In the genomic region with DNA sequence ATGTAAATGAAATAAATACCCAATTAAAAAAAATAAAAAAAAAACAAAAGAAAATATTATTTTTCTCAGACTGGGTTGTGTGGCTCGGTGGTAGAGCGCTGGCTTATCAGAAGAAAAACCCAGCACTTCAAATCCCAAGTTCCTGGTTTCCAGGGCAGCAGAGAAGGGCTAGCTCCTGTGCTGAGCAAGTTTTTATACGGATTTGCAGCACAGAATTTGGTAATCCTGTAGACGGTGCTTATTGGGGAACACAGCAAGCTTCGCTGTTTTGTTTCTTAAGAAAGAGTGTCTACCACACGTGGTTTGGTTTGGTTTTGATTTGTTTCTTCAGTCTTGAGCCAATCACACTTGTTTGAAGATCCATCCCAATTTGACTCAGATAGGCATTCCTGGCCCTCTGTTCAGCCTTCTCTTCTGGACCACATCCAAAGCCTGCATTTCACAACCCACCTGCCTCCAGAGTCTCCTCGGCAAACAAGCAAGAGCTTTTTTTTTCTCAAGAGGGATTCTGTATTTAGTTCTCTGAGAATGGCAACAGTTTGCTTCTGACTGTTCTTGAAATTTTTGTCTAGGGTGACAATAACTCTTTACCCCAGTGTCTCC, we compare ENCODE assay signal across 15 mouse cellular contexts. TPM values are rescaled to one million over a fixed set of nuclear protein-coding genes. Genes with fewer than 3 reads are reported as not detected.
DNase-seq lines count a peak whose midpoint lies in the region; ATAC-seq and TF ChIP-seq lines count a peak whose summit lies in the region.
"Had no signal": no experiment of that assay in that cellular context is flagged by ENCODE, and none has a peak within 500 bp of the region (broad histone marks: within the 10 kb centered on the region; RNA-seq: fewer than 3 reads in every experiment).

No protein-coding gene starts in this region.

- H3K9me3 ChIP-seq in heart, embryonic 11.5 days (replicated peaks; ENCODE audit: control insufficient read depth, low read length), result no peaks in the 10 kb centered on the region
- no peaks in the 10 kb centered on the region for H3K9me3 ChIP-seq in lung, embryonic 14.5 days (ENCODE audit: low read depth, low read length)
- H3K9me3 ChIP-seq in kidney, embryonic 15.5 days (replicated peaks), result no peaks in the 10 kb centered on the region
- no peaks in the 10 kb centered on the region for H3K9me3 ChIP-seq in forebrain, embryonic 16.5 days (ENCODE audit: control insufficient read depth, low read length)
- H3K9me3 ChIP-seq: liver, embryonic 15.5 days; neural tube, embryonic 15.5 days had no signal

- H3K27ac ChIP-seq in heart, embryonic 11.5 days (ENCODE audit: low read depth, low read length), result no peak overlapping the region
- no peak overlapping the region for H3K27ac ChIP-seq in lung, embryonic 14.5 days (ENCODE audit: low read depth)
- H3K27ac ChIP-seq in kidney, embryonic 15.5 days, result no peak overlapping the region
- no peak overlapping the region for H3K27ac ChIP-seq in forebrain, embryonic 16.5 days (ENCODE audit: low read length)
- H3K27ac ChIP-seq: kidney, postnatal 0 days; liver, embryonic 15.5 days; neural tube, embryonic 15.5 days had no signal

- H3K9ac ChIP-seq in heart, embryonic 11.5 days (ENCODE audit: low read depth, low read length), result no peak overlapping the region
- no peak overlapping the region for H3K9ac ChIP-seq in lung, embryonic 14.5 days
- no peak overlapping the region for H3K9ac ChIP-seq in kidney, embryonic 15.5 days
- no peak overlapping the region for H3K9ac ChIP-seq in forebrain, embryonic 16.5 days (replicated peaks; ENCODE audit: low read depth, low read length)
- H3K9ac ChIP-seq: forebrain, postnatal 0 days; liver, embryonic 15.5 days; neural tube, embryonic 15.5 days had no signal

- 63% methylated on average over 7 of the region's 7 CpGs for WGBS in heart, embryonic 11.5 days (ENCODE audit: insufficient replicate concordance)
- 55% methylated on average over 7 of the region's 7 CpGs for WGBS in lung, embryonic 14.5 days
- 82% methylated on average over 7 of the region's 7 CpGs for WGBS in kidney, embryonic 15.5 days
- WGBS in forebrain, embryonic 16.5 days, result 53% methylated on average over 7 of the region's 7 CpGs

- H3K36me3 ChIP-seq in heart, embryonic 11.5 days (ENCODE audit: control insufficient read depth, insufficient read depth, low read length), result no peaks in the 10 kb centered on the region
- H3K36me3 ChIP-seq in lung, embryonic 14.5 days (ENCODE audit: insufficient read depth), result no peaks in the 10 kb centered on the region
- no peaks in the 10 kb centered on the region for H3K36me3 ChIP-seq in kidney, embryonic 15.5 days
- no peaks in the 10 kb centered on the region for H3K36me3 ChIP-seq in forebrain, embryonic 16.5 days (ENCODE audit: control insufficient read depth, insufficient read depth)
- H3K36me3 ChIP-seq: liver, embryonic 15.5 days; neural tube, embryonic 15.5 days had no signal

- H3K4me2 ChIP-seq in heart, embryonic 11.5 days, result no peak overlapping the region
- H3K4me2 ChIP-seq in lung, embryonic 14.5 days, result no peak overlapping the region
- H3K4me2 ChIP-seq in kidney, embryonic 15.5 days, result no peak overlapping the region
- no peak overlapping the region for H3K4me2 ChIP-seq in forebrain, embryonic 16.5 days (ENCODE audit: low read length)
- H3K4me2 ChIP-seq: liver, embryonic 15.5 days; neural tube, embryonic 15.5 days had no signal

- H3K4me1 ChIP-seq in heart, embryonic 11.5 days (ENCODE audit: control insufficient read depth, insufficient read depth, low read length), result no peaks in the 10 kb centered on the region
- H3K4me1 ChIP-seq in lung, embryonic 14.5 days (ENCODE audit: insufficient read depth), result no peaks in the 10 kb centered on the region
- no peaks in the 10 kb centered on the region for H3K4me1 ChIP-seq in kidney, embryonic 15.5 days
- H3K4me1 ChIP-seq in forebrain, embryonic 16.5 days (replicated peaks; ENCODE audit: control insufficient read depth, insufficient read depth, low read length), result no peaks in the 10 kb centered on the region
- H3K4me1 ChIP-seq: neural tube, embryonic 15.5 days had no signal

- ATAC-seq in heart, embryonic 11.5 days (replicated peaks; ENCODE audit: insufficient number of reproducible peaks, low FRiP score, low TSS enrichment), result no peak
- ATAC-seq in lung, embryonic 14.5 days (ENCODE audit: insufficient read depth), result no peak
- no peak for ATAC-seq in kidney, embryonic 15.5 days (replicated peaks; ENCODE audit: low FRiP score)
- ATAC-seq in forebrain, embryonic 16.5 days, result no peak
- ATAC-seq: forebrain, postnatal 0 days; hindbrain, embryonic 16.5 days had no signal

- TF ChIP-seq CTCF in lung, embryonic 14.5 days (IDR thresholded peaks at IDR 0.05; ENCODE audit: low read depth), result no peak

- no peak overlapping the region for H3K4me3 ChIP-seq in heart, embryonic 11.5 days (ENCODE audit: low read depth, low read length)
- no peak overlapping the region for H3K4me3 ChIP-seq in lung, embryonic 14.5 days (ENCODE audit: low read depth, low read length)
- no peak overlapping the region for H3K4me3 ChIP-seq in kidney, embryonic 15.5 days (replicated peaks)
- no peak overlapping the region for H3K4me3 ChIP-seq in forebrain, embryonic 16.5 days (replicated peaks; ENCODE audit: low read length)
- H3K4me3 ChIP-seq: liver, embryonic 15.5 days; neural tube, embryonic 15.5 days had no signal

- H3K27me3 ChIP-seq in heart, embryonic 11.5 days (ENCODE audit: control insufficient read depth, insufficient read depth, low read length), result no peaks in the 10 kb centered on the region
- no peaks in the 10 kb centered on the region for H3K27me3 ChIP-seq in lung, embryonic 14.5 days (ENCODE audit: insufficient read depth, low read length)
- H3K27me3 ChIP-seq in kidney, embryonic 15.5 days, result no peaks in the 10 kb centered on the region
- no peaks in the 10 kb centered on the region for H3K27me3 ChIP-seq in forebrain, embryonic 16.5 days (replicated peaks; ENCODE audit: control insufficient read depth, insufficient read depth, low read length)
- H3K27me3 ChIP-seq: liver, embryonic 15.5 days; neural tube, embryonic 15.5 days had no signal

- peak; percentile 84 for DNase-seq in heart, adult 11 months
- DNase-seq in 3T3-L1 (ENCODE audit: low read depth, low spot score), result peak; percentile 29
- peak; percentile 72 for DNase-seq in NIH3T3 (ENCODE audit: low read depth)
- DNase-seq in lung, embryonic 14.5 days, result peak; percentile 15
- DNase-seq: embryo, embryonic 11 days; forebrain, postnatal 0 days; midbrain, embryonic 14.5 days; thymus, adult 2 months had no signal

RNA-seq across cellular contexts. Expression of gene Pon2, which starts 11.4 kb away (rescaled TPM):
- 34.6 and 38.7 TPM in 2 replicates for polyA plus RNA-seq in heart, embryonic 11.5 days (2014; fragmentation: Nextera tagmentation; extraction: Ambion mirVana)
- 39.2 and 42.8 TPM in 2 replicates for polyA plus RNA-seq in lung, embryonic 14.5 days (2014; fragmentation: Nextera tagmentation; extraction: Ambion mirVana)
- polyA plus RNA-seq in kidney, embryonic 15.5 days (2015; fragmentation: Nextera tagmentation; extraction: Ambion mirVana), result 35.0 TPM in 2 replicates
- 22.1 and 23.4 TPM in 2 replicates for polyA plus RNA-seq in forebrain, embryonic 16.5 days (2015; fragmentation: Nextera tagmentation; extraction: Ambion mirVana)

RNA-seq across cellular contexts. Expression of gene Pon3, which starts 53.6 kb away (rescaled TPM):
- polyA plus RNA-seq in heart, embryonic 11.5 days (2014; fragmentation: Nextera tagmentation; extraction: Ambion mirVana), result 32.0 and 35.2 TPM in 2 replicates
- 14.2 and 15.2 TPM in 2 replicates for polyA plus RNA-seq in lung, embryonic 14.5 days (2014; fragmentation: Nextera tagmentation; extraction: Ambion mirVana)
- polyA plus RNA-seq in kidney, embryonic 15.5 days (2015; fragmentation: Nextera tagmentation; extraction: Ambion mirVana), result 12.3 and 12.8 TPM in 2 replicates
- polyA plus RNA-seq in forebrain, embryonic 16.5 days (2015; fragmentation: Nextera tagmentation; extraction: Ambion mirVana), result 2.6 and 3.5 TPM in 2 replicates

Comparison
In these comparisons a context has a peak if more than half of its experiments do, and no peak if none do; other contexts are left out.
1. DNase-seq: peak in every context shown above with its lines; median percentile 84 in heart, adult 11 months; 72 in NIH3T3; 29 in 3T3-L1; 15 in lung, embryonic 14.5 days.